Mouse (Mus musculus): ENCODE measurements around the gene Ifit1bl1. TPM values are rescaled to one million over a fixed set of nuclear protein-coding genes. Genes with fewer than 3 reads are reported as not detected.

Gene Ifit1bl1
- polyA plus RNA-seq, 1 experiment from 2014 or later: 8.8 TPM

- WGBS: 76% methylated on average over 4 of the region's 4 CpGs
- H3K36me3 ChIP-seq (ENCODE audit: control insufficient read depth, insufficient read depth, low read length): no peaks in the 10 kb centered on the region
- H3K9me3 ChIP-seq (ENCODE audit: control insufficient read depth, low read length): no peaks in the 10 kb centered on the region
- TF ChIP-seq EP300 (optimal IDR thresholded peaks at IDR 0.05) (no peak), CTCF (IDR thresholded peaks at IDR 0.05; ENCODE audit: low read depth) (no peak)
- no peak overlapping the region for H3K27ac ChIP-seq (replicated peaks)
- no peak overlapping the region for H3K4me3 ChIP-seq (ENCODE audit: low read depth, low read length)
- H3K9ac ChIP-seq (ENCODE audit: low read length): no peak overlapping the region
- DNase-seq (ENCODE audit: low spot score) (no peak), ATAC-seq (ENCODE audit: low FRiP score, low TSS enrichment) (no peak)
- no peaks in the 10 kb centered on the region for H3K27me3 ChIP-seq (ENCODE audit: control insufficient read depth, insufficient read depth, low read length)
- no peak overlapping the region for H3K4me2 ChIP-seq (replicated peaks; ENCODE audit: low read depth)
- H3K4me1 ChIP-seq (replicated peaks; ENCODE audit: control insufficient read depth, insufficient read depth): no peaks in the 10 kb centered on the region
These were observed 31.8 kb downstream of the Ifit1bl1 start for GRCm38 (mm10) chr19:34569896-34570476.

- Histone ChIP-seq H3K9me3 (ENCODE audit: control insufficient read depth, low read length) (no peaks in the 10 kb centered on the region), H3K4me2 (replicated peaks; ENCODE audit: low read depth) (no peak overlapping the region), H3K27ac (replicated peaks) (no peak overlapping the region), H3K36me3 (ENCODE audit: control insufficient read depth, insufficient read depth, low read length) (no peaks in the 10 kb centered on the region), H3K9ac (ENCODE audit: low read length) (no peak overlapping the region), H3K4me3 (ENCODE audit: low read depth, low read length) (no peak overlapping the region), H3K27me3 (ENCODE audit: control insufficient read depth, insufficient read depth, low read length) (no peaks in the 10 kb centered on the region), H3K4me1 (replicated peaks; ENCODE audit: control insufficient read depth, insufficient read depth) (no peaks in the 10 kb centered on the region)
- ATAC-seq (ENCODE audit: low FRiP score, low TSS enrichment) (no peak), DNase-seq (ENCODE audit: low spot score) (no peak)
- TF ChIP-seq EP300 (optimal IDR thresholded peaks at IDR 0.05) (no peak), CTCF (IDR thresholded peaks at IDR 0.05; ENCODE audit: low read depth) (no peak)
- WGBS: 51% methylated on average over 7 of the region's 7 CpGs
These were observed 32.5 kb downstream of the Ifit1bl1 start for GRCm38 (mm10) chr19:34568988-34569895.

GRCm38 (mm10) chr19:34566178-34566784, 35.5 kb downstream of the Ifit1bl1 start:
- TF ChIP-seq EP300 (optimal IDR thresholded peaks at IDR 0.05) (no peak), CTCF (IDR thresholded peaks at IDR 0.05; ENCODE audit: low read depth) (no peak)
- Histone ChIP-seq H3K9ac (ENCODE audit: low read length) (no peak overlapping the region), H3K27ac (replicated peaks) (no peak overlapping the region), H3K27me3 (ENCODE audit: control insufficient read depth, insufficient read depth, low read length) (no peaks in the 10 kb centered on the region), H3K4me2 (replicated peaks; ENCODE audit: low read depth) (no peak overlapping the region), H3K36me3 (ENCODE audit: control insufficient read depth, insufficient read depth, low read length) (no peaks in the 10 kb centered on the region), H3K4me3 (ENCODE audit: low read depth, low read length) (no peak overlapping the region), H3K9me3 (ENCODE audit: control insufficient read depth, low read length) (no peaks in the 10 kb centered on the region), H3K4me1 (replicated peaks; ENCODE audit: control insufficient read depth, insufficient read depth) (no peaks in the 10 kb centered on the region)
- ATAC-seq (ENCODE audit: low FRiP score, low TSS enrichment) (no peak), DNase-seq (ENCODE audit: low spot score) (no peak)
- WGBS: 93% methylated on average over 1 of the region's 1 CpGs

GRCm38 (mm10) chr19:34562556-34562955, 39.2 kb downstream of the Ifit1bl1 start:
- H3K9me3 ChIP-seq (ENCODE audit: control insufficient read depth, low read length): no peaks in the 10 kb centered on the region
- TF ChIP-seq EP300 (optimal IDR thresholded peaks at IDR 0.05) (no peak), CTCF (IDR thresholded peaks at IDR 0.05; ENCODE audit: low read depth) (no peak)
- H3K9ac ChIP-seq (ENCODE audit: low read length): no peak overlapping the region
- no peak overlapping the region for H3K4me3 ChIP-seq (ENCODE audit: low read depth, low read length)
- DNase-seq (ENCODE audit: low spot score) (no peak), ATAC-seq (ENCODE audit: low FRiP score, low TSS enrichment) (no peak)
- H3K27me3 ChIP-seq (ENCODE audit: control insufficient read depth, insufficient read depth, low read length): no peaks in the 10 kb centered on the region
- H3K4me1 ChIP-seq (replicated peaks; ENCODE audit: control insufficient read depth, insufficient read depth): no peaks in the 10 kb centered on the region
- H3K4me2 ChIP-seq (replicated peaks; ENCODE audit: low read depth): no peak overlapping the region
- H3K27ac ChIP-seq (replicated peaks): no peak overlapping the region
- no peaks in the 10 kb centered on the region for H3K36me3 ChIP-seq (ENCODE audit: control insufficient read depth, insufficient read depth, low read length)

- Histone ChIP-seq H3K4me1 (replicated peaks; ENCODE audit: control insufficient read depth, insufficient read depth) (no peaks in the 10 kb centered on the region), H3K4me2 (replicated peaks; ENCODE audit: low read depth) (no peak overlapping the region), H3K27me3 (ENCODE audit: control insufficient read depth, insufficient read depth, low read length) (no peaks in the 10 kb centered on the region), H3K36me3 (ENCODE audit: control insufficient read depth, insufficient read depth, low read length) (no peaks in the 10 kb centered on the region), H3K4me3 (ENCODE audit: low read depth, low read length) (no peak overlapping the region), H3K9ac (ENCODE audit: low read length) (no peak overlapping the region), H3K27ac (replicated peaks) (no peak overlapping the region), H3K9me3 (ENCODE audit: control insufficient read depth, low read length) (no peaks in the 10 kb centered on the region)
- ATAC-seq (ENCODE audit: low FRiP score, low TSS enrichment) (no peak), DNase-seq (ENCODE audit: low spot score) (no peak)
- WGBS: 45% methylated on average over 3 of the region's 3 CpGs
- TF ChIP-seq EP300 (optimal IDR thresholded peaks at IDR 0.05) (no peak), CTCF (IDR thresholded peaks at IDR 0.05; ENCODE audit: low read depth) (no peak)
These were observed 45.1 kb downstream of the Ifit1bl1 start for GRCm38 (mm10) chr19:34556621-34557020.

GRCm38 (mm10) chr19:34554061-34554460, 47.7 kb downstream of the Ifit1bl1 start:
- no peak for ATAC-seq (ENCODE audit: low FRiP score, low TSS enrichment)
- TF ChIP-seq CTCF (IDR thresholded peaks at IDR 0.05; ENCODE audit: low read depth): no peak
- no peak for TF ChIP-seq EP300 (optimal IDR thresholded peaks at IDR 0.05)
- Histone ChIP-seq H3K36me3 (ENCODE audit: control insufficient read depth, insufficient read depth, low read length) (no peaks in the 10 kb centered on the region), H3K4me1 (replicated peaks; ENCODE audit: control insufficient read depth, insufficient read depth) (no peaks in the 10 kb centered on the region), H3K27me3 (ENCODE audit: control insufficient read depth, insufficient read depth, low read length) (no peaks in the 10 kb centered on the region), H3K4me3 (ENCODE audit: low read depth, low read length) (no peak overlapping the region), H3K9ac (ENCODE audit: low read length) (no peak overlapping the region), H3K4me2 (replicated peaks; ENCODE audit: low read depth) (no peak overlapping the region), H3K9me3 (ENCODE audit: control insufficient read depth, low read length) (no peaks in the 10 kb centered on the region), H3K27ac (replicated peaks) (no peak overlapping the region)
- no peak for DNase-seq (ENCODE audit: low spot score)
